Mouse (Mus musculus): ENCODE results near the gene Hspa1a.
"Not testable (repeated sequence)": the region's sequence is repeated elsewhere in the genome, so short reads cannot be mapped to it uniquely, and the experiment has no call there.

Hspa1a gene

GRCm38 (mm10) chr17:34969822-34970221 is 2.1 kb downstream of the Hspa1a start, which contains the start of gene Gm20481:
Gene Gm20481, plus strand, starts transcription at chr17:34969912.
- DNase-seq (ENCODE audit: low read depth, low spot score): not testable (repeated sequence)

- no peak for DNase-seq (ENCODE audit: low read depth, low spot score)
Measured at GRCm38 (mm10) chr17:34965627-34966026, 6.3 kb downstream of the Hspa1a start.

- no peak for DNase-seq (ENCODE audit: low read depth, low spot score)
Measured at GRCm38 (mm10) chr17:34964640-34965049, 7.3 kb downstream of the Hspa1a start.

GRCm38 (mm10) chr17:34962841-34963240 is 9.1 kb downstream of the Hspa1a start:
- no peak for DNase-seq (ENCODE audit: low read depth, low spot score)

- DNase-seq (ENCODE audit: low read depth, low spot score): peak; percentile 60
Measured at GRCm38 (mm10) chr17:34962125-34962524, 9.8 kb downstream of the Hspa1a start.

GRCm38 (mm10) chr17:34960702-34961493 is 11.1 kb downstream of the Hspa1a start:
- no peak for DNase-seq (ENCODE audit: low read depth, low spot score)

GRCm38 (mm10) chr17:34959881-34960515 is 12.0 kb downstream of the Hspa1a start:
- peak; percentile 46 for DNase-seq (ENCODE audit: low read depth, low spot score)

GRCm38 (mm10) chr17:34959130-34959778 is 12.7 kb downstream of the Hspa1a start, which contains the start of gene Hspa1b:
Gene Hspa1b, minus strand, starts transcription at chr17:34959238.
- DNase-seq (ENCODE audit: low read depth, low spot score): peak; percentile 69

GRCm38 (mm10) chr17:34958734-34959129 is 13.2 kb downstream of the Hspa1a start:
- not testable (repeated sequence) for DNase-seq (ENCODE audit: low read depth, low spot score)

GRCm38 (mm10) chr17:34957966-34958365 is 14.0 kb downstream of the Hspa1a start:
- not testable (repeated sequence) for DNase-seq (ENCODE audit: low read depth, low spot score)

- not testable (repeated sequence) for DNase-seq (ENCODE audit: low read depth, low spot score)
Measured at GRCm38 (mm10) chr17:34957291-34957690, 14.7 kb downstream of the Hspa1a start.

GRCm38 (mm10) chr17:34956340-34956739 is 15.6 kb downstream of the Hspa1a start:
- no peak for DNase-seq (ENCODE audit: low read depth, low spot score)

GRCm38 (mm10) chr17:34955884-34956283 is 16.1 kb downstream of the Hspa1a start:
- DNase-seq (ENCODE audit: low read depth, low spot score): no peak

GRCm38 (mm10) chr17:34954831-34955230 is 17.1 kb downstream of the Hspa1a start:
- DNase-seq (ENCODE audit: low read depth, low spot score): no peak

- no peak for DNase-seq (ENCODE audit: low read depth, low spot score)
Measured at GRCm38 (mm10) chr17:34953904-34954303, 18.1 kb downstream of the Hspa1a start.

GRCm38 (mm10) chr17:34953258-34953657 is 18.7 kb downstream of the Hspa1a start:
- DNase-seq (ENCODE audit: low read depth, low spot score): no peak

- DNase-seq (ENCODE audit: low read depth, low spot score): peak; percentile 76
Measured at GRCm38 (mm10) chr17:34952378-34953040, 19.4 kb downstream of the Hspa1a start.

GRCm38 (mm10) chr17:34951636-34952377 is 20.1 kb downstream of the Hspa1a start:
- DNase-seq (ENCODE audit: low read depth, low spot score): no peak

GRCm38 (mm10) chr17:34950514-34951455 is 21.2 kb downstream of the Hspa1a start:
- DNase-seq (ENCODE audit: low read depth, low spot score): no peak

- DNase-seq (ENCODE audit: low read depth, low spot score): no peak
Measured at GRCm38 (mm10) chr17:34949553-34949969, 22.4 kb downstream of the Hspa1a start.

Measured in skeletal muscle tissue, adult 2 months (tissue).